Mouse (Mus musculus): ENCODE results near the gene Rnf167.

Rnf167 gene

DNA sequence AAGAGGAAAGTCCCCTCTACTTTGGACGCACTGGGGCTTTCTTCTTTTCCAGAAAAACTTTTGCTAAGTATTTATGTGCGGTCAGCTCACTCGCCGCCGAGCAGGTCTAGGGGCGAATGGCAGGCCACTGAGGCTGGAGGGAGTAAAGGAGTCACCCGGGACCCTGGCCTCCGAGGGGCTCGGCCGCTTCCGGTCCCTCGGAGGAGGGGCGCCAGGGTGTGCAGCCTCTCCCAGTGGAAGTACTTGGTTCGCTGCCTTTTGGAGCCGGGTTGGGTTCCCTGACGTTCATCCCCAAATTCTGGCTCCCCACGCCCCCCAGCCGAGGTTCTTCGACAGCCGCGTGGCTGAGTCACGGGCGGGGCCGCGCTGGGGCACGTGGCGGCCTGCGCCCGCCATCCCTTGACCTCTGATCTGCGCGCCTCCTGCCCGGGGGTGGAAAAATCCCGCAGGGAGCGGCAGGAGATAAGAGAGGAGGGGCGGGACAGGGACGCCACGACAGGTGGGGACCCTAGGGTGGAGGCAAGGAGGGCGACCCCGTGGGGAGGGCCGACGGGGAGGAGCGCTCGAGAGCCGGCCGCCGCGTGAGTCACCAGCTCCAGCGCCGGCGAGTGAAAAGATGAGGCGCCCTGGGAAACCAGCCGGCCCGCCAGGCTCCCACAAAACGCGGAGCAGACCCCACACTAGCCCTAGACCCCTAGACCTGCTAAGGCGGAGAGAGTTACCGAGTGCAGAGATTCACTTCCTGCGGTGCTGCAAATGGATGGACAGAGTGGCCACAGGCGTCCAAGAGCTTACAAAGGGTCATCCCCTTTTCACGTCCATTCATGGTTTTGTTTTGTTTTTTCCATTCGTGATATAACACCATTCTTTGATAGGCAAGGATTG, 8.8 kb downstream of the Rnf167 start:
- DNase-seq, result peak; percentile 72

DNA sequence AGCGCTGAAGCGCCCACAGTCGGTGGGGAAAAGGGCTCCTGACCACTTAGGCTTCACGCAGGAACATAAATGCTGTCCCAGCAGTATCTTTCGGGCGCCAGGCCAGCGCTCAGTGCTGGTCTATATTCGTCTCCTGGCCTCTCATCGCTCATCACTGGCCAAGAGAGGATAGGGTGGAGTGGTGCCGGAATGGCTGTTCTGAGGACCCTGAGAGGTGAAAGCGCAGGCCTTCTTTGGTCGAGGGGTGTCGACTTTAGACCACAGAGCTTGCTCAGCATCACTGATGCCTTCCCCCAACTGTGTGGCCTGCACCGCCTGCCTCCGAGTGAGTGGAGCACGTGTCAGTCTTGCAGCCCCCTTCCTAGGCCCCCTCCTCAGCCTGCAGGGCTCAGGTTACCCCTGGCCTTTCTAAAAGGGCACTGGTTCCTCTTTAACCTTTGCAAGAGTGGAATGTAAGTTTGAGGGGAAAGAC, 9.5 kb downstream of the Rnf167 start:
- DNase-seq, result peak; percentile 46

DNA sequence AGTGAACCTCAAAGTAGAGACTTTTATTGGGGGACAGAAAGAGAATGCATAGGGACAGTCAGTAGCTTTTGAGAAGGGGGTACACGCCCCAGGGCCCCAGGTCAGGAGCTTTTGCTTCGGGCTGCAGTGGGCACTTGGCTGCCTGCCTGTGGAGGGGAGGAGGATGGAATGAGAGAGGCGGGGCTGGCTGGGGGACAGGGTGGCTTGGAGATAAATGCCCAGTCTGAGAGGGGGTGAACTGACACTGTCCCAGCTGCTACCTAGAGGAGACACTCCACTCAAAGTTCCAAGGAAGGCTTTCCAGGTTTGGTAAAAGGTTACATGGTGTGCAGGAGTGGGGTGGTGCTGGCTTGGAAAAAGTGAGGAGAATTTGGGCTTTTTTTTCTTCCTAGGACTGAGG, 9.9 kb downstream of the Rnf167 start, which contains the start of gene Eno3:
Gene Eno3 (plus strand): TSS at position 239 of the 400 bp plus-strand sequence.
- DNase-seq, result peak; percentile 46

DNA sequence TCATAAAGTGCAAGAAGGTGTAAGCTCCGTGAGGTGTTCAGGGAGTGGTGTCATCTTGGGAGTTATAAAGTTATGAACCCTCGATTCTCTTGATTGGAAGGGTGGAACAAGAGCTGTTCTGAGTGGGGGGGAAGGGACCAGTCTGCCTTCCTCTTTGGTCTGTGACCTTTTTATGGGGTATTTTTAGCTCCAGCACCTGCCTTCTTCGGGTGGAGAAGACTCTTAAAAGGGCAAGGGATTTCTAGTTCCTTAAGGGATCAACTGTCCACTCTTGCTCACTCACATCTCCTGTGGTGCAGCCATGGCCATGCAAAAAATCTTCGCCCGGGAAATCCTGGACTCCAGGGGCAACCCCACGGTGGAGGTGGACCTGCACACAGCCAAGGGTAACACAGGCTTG, 10.5 kb downstream of the Rnf167 start:
- DNase-seq, result peak; percentile 40

DNA sequence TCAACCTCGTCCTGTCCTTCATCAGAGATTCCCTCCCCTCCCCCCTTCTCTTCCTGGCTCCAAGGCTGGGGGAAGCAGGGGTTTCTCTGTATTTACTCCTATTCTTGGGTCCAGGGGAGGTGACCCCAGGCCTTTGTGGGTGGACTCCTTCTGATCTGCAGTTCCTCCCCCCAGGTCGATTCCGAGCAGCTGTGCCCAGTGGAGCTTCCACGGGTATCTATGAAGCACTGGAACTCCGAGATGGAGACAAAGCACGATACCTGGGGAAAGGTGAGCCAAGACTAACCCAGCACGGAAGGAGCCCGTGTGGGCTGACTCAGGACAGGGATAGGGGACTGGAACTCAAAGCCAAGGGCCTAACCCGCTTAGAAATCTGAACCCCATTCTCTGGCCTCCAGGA, 11.0 kb downstream of the Rnf167 start:
- DNase-seq, result no peak

DNA sequence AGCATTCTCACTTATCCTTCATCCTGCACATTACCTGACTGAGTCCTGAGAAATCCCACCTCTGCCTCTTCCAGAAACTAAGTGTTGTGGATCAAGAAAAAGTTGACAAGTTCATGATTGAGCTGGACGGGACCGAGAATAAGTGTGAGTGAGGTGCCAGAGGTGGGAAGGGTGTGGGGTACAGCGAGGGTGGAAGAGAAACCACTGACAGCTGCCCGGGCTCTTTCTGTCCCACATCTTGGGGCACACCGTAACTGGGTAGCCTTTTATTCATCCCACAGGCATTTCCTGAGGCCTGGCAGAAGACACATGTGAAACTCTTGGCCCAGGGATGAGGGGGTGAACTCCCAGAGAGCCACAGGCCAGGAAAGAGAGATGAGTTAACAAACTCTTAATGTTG, 11.5 kb downstream of the Rnf167 start:
- no peak for DNase-seq

DNA sequence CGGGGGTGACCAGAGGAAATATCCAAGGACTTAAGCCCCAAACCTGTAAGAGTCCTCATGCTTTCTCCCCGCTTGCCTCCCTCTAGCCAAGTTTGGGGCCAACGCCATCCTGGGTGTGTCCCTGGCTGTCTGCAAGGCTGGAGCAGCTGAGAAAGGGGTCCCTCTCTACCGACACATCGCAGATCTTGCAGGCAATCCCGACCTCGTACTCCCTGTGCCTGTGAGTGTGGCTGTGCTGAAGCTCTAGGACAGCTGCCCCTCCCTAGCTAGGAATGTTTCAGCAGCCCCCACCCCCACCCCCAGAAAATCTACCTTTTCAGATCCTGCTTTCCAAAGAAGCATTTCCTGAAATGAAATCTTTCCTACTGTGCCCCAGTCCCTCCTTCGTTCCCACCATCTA, 11.9 kb downstream of the Rnf167 start:
- DNase-seq, result no peak

DNA sequence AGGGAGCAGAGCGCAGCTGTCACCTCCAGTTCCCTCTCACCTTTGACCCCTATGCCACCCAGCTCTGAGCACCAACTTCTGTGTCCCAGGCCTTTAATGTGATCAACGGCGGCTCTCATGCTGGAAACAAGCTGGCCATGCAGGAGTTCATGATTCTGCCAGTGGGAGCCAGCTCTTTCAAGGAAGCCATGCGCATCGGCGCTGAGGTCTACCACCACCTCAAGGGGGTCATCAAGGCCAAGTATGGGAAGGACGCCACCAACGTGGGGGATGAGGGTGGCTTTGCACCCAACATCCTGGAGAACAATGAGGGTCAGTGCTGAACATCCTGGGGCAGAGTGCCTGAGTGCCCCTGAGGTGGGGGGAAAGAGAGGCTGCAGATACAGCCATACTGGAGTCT, 13.5 kb downstream of the Rnf167 start:
- DNase-seq, result no peak

DNA sequence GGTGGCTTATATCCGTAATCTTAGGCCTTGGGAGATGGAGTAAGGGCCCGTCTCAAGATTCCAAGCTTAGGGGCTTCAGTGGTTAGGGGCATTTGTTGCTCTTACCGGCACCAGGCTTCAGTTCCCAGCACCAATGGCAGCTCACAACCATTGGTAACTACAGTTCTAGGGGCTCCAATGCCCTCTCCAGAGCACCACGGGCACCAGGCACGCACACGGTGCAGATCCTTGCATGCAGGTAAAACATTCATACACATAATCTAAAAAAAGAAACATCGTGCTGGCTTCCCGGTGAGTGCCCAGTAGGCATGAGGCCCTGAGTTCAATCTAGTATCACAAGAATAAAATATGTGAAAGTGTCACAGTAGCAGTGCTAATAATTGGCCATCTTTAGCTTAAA, 16.1 kb downstream of the Rnf167 start:
- DNase-seq, result no peak

DNA sequence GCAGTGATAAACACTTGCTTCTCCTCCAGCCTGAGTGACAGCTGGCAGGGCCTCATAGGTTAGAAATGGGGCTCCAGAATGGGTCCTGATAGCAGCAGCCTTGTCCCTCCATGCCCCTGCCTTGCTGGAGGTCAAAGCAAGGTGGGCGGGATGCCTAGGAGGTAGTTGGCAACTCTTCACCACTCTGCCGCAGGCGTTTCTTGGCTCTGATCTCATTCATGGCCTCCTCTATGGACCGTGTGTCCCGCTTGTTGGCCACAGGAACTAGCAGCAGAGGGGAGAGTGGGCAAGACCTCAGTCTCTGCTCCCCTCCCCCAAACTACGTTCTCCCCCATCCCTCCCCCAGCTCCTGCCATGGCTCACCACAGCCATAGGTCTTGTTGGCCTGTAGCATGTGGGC, 16.9 kb downstream of the Rnf167 start:
- DNase-seq, result no peak

DNA sequence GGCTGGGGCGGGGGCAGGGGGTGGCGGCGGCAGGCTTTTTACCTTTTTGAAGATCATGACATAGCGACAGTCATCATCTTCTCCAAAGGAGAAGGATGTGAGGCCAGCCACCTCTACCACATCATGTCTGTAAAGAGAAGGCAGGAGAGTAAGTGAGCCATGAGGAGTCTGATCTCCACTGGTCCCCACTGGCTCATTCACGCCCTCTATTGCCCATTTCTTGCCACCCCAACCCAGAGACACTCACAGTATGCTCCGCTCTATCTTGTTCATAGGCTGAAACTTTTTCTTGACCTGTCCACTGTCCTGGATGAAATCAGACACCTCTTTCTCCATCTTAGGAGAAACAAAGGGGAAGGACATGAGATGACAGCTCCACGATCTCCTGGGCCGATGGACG, 17.7 kb downstream of the Rnf167 start:
- DNase-seq, result no peak

DNA sequence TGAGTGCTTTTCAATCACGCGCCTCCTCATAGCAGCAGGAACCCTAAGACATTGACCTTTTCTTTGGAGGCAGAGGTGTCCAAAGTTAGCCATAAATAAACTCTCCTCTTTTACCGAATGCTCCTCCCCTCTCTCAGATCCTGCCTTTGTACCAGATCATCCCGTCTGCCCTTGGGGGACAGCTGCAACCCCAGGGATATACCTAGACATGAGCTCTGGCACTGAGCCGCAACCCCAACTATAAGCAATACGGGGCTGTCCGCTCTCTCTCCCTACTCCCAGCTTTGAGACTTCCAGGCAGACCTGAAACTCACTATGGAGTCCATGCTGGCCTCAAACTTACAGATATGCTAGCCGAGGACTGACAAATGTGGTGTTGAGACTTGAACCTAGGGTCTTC, 19.7 kb downstream of the Rnf167 start:
- no peak for DNase-seq

DNA sequence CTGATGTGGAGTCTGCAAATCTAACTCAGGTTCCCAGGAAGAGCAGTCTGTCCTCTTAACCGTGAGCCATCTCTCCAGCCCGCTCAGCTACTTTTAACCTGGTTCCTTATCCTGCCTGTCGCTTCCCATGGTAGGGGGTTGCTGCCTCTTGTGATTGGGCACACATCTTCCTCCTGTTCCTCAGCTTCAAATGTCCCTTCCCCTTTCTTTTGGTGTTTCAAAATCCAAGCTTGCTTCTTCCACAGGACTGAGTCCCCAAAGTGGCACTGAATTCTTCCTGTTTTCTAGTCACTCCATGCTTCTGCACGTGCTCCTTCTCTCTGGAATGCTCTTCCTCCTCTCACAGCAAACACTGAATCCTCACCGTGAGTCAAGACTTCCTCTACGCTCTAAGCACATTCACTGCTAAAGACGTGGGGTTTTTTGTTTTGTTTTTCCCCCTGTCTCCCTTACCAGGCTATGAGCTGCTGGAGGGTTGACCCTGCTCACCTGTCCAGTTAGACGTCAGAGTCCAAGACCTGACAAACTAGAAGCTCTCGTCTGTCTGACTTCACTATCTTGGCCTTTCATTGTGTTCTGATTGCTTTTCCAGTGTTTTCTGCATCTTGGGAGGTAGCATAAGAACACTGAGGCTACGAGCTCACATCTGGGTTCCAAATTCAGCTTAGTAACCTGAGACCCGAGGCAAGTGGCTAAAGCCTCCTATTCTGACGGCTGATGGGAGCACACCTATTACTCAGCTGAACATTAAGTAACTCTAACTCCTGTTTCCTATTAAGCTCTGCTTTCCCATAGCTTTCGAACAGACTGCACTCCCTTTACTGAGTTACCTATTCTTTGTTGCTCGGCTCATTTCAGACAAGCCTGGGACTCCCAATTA, 20.5 kb downstream of the Rnf167 start:
- DNase-seq, result no peak

DNA sequence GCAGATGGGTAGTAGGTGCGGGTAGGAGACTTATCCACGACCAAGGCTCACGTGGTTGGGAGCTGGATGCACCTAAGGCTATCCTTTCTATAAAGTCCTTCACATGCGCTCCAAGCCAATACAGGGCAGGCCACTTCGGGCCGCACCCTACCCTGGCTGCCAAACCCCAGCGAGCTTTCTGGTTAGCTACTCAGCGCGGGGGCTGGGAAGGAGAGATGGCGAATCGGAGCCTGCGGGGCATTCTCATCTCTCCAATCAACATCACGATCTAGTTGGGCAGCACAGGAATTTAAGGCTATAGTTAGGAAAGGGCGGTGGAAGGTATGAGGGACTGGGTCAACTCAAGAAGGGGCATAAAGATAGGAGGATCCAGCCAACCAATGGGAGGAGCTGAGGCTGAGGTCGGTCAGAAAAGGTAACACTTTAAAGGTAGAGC, 21.3 kb downstream of the Rnf167 start:
- DNase-seq, result peak; percentile 68

DNA sequence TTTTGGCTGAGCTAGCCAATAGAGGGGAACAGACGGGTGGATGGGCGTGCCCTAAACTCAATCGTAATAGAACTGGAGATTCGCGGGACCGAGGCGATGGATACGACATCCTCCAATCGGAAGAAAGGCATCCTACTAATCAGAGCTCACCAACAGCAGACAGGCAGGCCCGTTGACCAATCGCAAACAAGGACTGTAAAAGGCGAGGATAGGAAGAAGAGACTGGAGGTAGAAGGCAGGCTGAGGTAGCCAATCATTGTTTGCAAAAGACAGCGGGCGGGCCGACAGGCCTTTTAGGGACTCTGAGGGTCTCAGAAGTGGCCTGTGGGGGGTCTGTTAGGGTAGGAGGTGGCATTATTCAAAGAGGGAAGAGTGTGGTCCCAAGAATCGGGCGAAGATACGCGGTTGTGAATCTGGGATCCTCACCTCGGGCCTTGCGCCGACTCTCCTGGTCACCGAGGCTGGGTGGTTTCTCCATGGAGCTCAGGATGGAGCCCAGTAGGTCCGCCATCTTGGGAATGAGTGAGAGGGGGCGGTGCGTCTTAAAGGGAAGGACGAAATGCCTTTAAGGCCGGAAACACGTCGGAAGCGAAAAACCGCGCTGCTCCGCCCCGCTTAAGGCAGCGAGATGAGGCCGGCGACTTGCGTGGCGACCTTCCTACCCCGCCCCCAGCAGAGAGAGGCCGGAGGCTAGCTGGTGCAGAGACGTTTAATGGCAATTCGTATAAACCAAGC, 21.9 kb downstream of the Rnf167 start, which contains the start of gene Spag7:
Gene Spag7 (minus strand): TSS at position 646 of the 735 bp plus-strand sequence.
- DNase-seq, result peak; percentile 91

DNA sequence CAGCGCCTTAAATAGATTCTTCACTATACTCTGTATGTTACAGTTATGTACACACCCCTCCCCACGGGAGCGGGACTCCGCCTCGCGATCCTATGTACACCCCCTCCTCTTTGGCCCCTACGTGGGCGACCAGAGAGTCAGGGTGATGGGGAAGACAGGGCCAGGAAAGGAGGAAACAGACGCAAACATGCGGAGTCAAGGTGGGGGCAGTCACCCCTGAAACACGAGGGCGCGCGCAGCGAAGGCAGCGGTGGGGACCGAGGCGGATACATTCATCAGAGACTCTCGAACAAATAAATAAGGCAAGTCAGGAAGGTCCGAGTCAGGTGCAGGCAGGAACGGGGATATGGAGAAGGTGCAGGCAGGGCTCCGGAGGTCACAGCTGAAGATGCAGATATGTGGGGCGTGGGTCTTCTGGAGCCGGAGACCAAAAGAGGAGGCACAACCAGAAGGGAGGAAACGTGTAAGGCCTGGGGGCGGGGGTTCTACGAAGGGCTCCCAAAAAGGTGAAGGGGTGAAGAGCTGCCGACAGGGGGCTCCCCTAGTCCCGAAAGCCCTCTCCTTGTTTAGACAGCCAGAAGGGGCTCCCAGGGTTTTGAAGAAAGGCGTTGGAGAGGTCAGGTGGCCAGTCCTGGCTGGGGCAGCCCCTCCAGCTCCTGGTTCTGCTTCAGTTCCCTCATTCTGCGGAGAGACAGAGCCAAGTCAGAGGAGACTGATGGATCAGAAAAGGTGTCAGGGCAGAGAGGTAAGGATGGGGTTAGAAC, 22.7 kb downstream of the Rnf167 start:
- peak; percentile 94 for DNase-seq

DNA sequence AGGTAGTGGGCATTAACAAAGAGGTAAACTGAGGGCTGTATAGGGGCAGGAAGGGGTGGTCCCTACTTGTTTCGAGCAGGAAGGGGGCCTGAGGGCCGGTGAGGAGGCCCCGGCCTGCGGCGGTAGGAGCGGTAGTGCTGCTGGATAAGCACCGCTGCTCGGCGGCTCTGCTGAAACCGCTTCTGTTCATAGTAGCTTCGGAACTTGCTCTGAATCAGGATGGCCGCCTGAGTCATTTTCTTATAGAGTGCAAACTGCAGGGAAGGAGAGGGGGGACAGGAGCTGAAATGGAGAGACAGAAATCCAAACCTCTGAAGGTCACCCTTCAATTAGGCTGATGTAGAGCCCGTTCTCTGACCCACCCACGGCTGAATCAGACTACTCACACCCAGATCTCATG, 23.4 kb downstream of the Rnf167 start:
- peak; percentile 36 for DNase-seq

DNA sequence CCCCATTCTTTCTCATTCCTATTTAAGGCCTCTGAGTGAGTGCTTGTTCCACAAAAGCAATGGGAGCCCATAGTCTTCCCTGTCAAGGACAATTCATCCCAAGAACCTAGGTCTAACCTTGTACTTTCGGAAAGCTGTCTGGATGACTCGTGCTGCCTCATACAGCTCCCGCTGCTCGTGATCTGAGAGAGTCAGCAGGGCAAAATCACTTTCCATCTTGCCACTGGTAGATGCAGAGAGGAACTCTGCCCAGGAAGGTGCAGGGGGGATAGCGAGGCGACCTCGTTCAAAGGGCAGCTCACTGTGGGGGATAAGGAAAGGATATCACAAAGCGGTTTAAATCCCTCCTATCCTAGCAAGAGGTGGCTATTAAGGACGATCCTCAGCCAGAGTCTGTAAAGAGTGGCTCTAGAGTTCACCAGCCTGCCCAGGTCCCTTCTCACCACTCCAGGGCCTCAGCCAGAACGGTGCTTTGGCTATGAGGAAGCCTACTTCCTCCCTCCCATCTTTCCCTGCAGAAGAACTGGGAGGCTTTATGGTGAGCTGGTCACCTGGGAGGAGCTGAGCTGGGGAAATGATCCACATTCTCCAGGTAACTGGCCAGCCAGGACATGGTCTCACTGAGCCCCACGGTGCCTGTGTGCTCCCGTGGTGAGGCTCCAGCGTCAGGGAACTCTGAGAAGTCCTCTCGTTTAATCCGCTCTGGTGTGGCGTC, 24.5 kb downstream of the Rnf167 start:
- peak; percentile 7 for DNase-seq

DNA sequence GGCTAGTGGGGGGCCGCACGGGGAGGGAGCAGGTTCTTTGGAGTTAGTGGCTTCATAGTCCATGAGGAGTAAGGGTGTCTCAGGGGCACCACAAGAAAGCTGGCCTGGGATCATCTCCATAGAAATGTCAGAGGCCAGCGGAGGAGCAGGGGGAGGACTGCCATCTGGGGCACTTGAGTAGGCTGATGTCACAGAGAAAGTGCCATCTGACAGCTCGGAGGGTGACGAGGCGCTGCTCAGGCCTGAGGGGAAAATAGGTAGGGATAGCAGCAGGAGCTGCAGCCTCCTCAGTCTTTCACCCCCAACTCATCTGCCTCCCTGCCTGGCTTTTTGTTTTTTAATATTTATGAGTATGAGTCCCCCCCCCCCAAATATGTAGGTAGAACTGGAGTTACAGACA, 27.0 kb downstream of the Rnf167 start:
- DNase-seq, result no peak

DNA sequence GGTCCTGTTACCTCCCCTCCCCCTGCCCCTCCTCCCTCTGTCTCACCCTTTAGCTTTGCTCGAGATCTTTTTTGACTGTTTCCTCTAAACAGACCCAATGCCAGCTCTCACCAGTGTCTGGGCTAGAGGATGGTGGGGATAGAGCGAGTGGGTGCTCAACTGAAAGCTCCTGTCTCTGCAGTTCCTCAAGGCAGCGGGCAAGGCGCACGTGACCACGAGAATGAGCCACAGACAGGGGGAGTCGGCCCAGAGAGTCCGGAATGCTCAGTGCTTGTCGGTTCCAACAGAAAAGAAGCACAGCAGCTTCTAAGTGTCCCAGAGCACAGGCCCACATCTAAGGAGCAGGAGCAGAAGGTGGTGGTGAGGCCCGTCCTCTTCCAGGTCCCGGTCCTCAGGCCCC, 27.5 kb downstream of the Rnf167 start:
- DNase-seq, result no peak

DNA sequence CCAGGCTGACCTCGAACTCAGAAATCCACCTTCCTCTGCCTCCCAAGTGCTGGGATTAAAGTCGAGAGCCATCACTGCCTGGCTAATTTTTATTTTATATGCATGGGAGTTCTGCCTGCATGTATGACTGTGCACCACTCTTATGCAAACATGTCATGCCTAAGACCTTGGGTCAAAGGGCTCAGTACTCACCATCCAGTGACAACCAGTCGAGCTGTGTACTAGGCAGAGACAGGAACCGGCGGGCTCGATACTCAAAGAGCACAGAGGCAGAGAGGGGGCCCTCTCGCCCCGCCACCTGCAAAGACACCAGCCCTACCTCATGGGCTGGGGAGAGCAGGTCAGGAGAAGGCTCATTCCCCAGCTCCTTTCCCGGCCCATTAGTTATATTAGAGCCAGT, 31.1 kb downstream of the Rnf167 start:
- peak; percentile 3 for DNase-seq

Measured in thymus, postnatal 4 days (tissue).